Mouse (Mus musculus) midbrain, postnatal 0 days (tissue): ENCODE measurements around the gene Srpr. TPM values are rescaled to one million over a fixed set of nuclear protein-coding genes. Genes with fewer than 3 reads are reported as not detected.

Source experiments
- ATAC-seq: fragments of 200-750 bp; cut with Nextera tagmentation; 2 replicates; pipeline ENCODE4 v1.8.0; 2017; ENCODE audit warnings: moderate number of reproducible peaks, mild to moderate bottlenecking, moderate TSS enrichment, moderate library complexity; ENCODE audit not compliant: low FRiP score
- DNase-seq: peaks from one replicate; pipeline ENCODE4 v3.0.0-alpha.2; 2015; ENCODE audit warnings: low spot score
- H3K27ac ChIP-seq: fragments of 300-500 bp; sonication (generic); 2 replicates; pipeline ENCODE4 v1.5.1; 2014; ENCODE audit warnings: low read depth, mild to moderate bottlenecking, low read length, mixed read lengths
- H3K27me3 ChIP-seq: fragments of 300-500 bp; sonication (generic); 2 replicates; pipeline ENCODE4 v1.6.1; 2014; ENCODE audit warnings: low read length, control low read depth, mixed read lengths; ENCODE audit not compliant: insufficient read depth
- H3K36me3 ChIP-seq: fragments of 300-500 bp; sonication (generic); 2 replicates; pipeline ENCODE4 v1.6.1; 2014; ENCODE audit warnings: low read length, control low read depth, mixed read lengths; ENCODE audit not compliant: insufficient read depth
- H3K4me1 ChIP-seq: fragments of 300-500 bp; sonication (generic); 2 replicates; pipeline ENCODE4 v1.6.1; 2014; ENCODE audit warnings: mild to moderate bottlenecking, control low read depth, antibody characterized with exemption, low read length, mixed read lengths; ENCODE audit not compliant: insufficient read depth
- H3K4me2 ChIP-seq: fragments of 300-500 bp; sonication (generic); 2 replicates; pipeline ENCODE4 v1.6.1; 2014; ENCODE audit warnings: low read depth, mild to moderate bottlenecking, low read length, mixed read lengths; ENCODE audit not compliant: poor library complexity, severe bottlenecking
- H3K4me3 ChIP-seq: fragments of 300-500 bp; sonication (generic); 2 replicates; pipeline ENCODE4 v1.5.1; 2014; ENCODE audit warnings: low read depth, mild to moderate bottlenecking, low read length, moderate library complexity
- H3K9ac ChIP-seq: fragments of 300-500 bp; sonication (generic); replicated peaks from 2 replicates; pipeline ENCODE4 v1.6.1; 2014; ENCODE audit warnings: mild to moderate bottlenecking, low read length, moderate library complexity, mixed read lengths; ENCODE audit not compliant: poor library complexity, severe bottlenecking
- H3K9me3 ChIP-seq: fragments of 300-500 bp; sonication (generic); 2 replicates; pipeline ENCODE4 v1.6.1; 2016; ENCODE audit warnings: low read length, control low read depth
- CTCF ChIP-seq: IDR thresholded peaks from 2 replicates; pipeline ENCODE4 v1.5.1; 2016; ENCODE audit warnings: antibody characterized with exemption, mild to moderate bottlenecking
- WGBS: fragments of 180-500 bp; shearing (Covaris S2); extraction: QIAGEN DNeasy Blood & Tissue Kit; methylation state at CpG from one replicate; pipeline ENCODE4 v1.1.7; 2014; 5-methylcytosine and 5-hydroxymethylcytosine counted together
- polyA plus RNA-seq: library from polyadenylated mRNA; unstranded; fragments of >200 nt; fragmentation: Nextera tagmentation; extraction: Ambion mirVana; gene quantifications from 2 replicates; pipeline ENCODE4 v1.2.1, GENCODE M21; 2015
- total RNA-seq: library from RNA; depleted of rRNA; stranded (reverse); fragments of >200 nt; gene quantifications from 2 replicates; pipeline ENCODE4 v1.2.3, GENCODE M21; 2014

Srpr gene
- total and polyA plus RNA-seq, 2 experiments from 2014 or later = 39.6 to 61.0 TPM

GRCm38 (mm10) chr9:35170071-35170470 lies 29.9 kb upstream of the Srpr start:
- no peak overlapping the region for H3K27ac ChIP-seq
- DNase-seq (no peak), ATAC-seq (no peak)
- WGBS = 91% methylated on average over 7 of the region's 7 CpGs
- no peak overlapping the region for H3K4me2 ChIP-seq
- H3K4me1 ChIP-seq = peaks cover 4% of the 10 kb centered on the region
- no peaks in the 10 kb centered on the region for H3K9me3 ChIP-seq
- no peak for TF ChIP-seq CTCF
- no peaks in the 10 kb centered on the region for H3K27me3 ChIP-seq
- H3K4me3 ChIP-seq = no peak overlapping the region
- H3K9ac ChIP-seq = no peak overlapping the region
- H3K36me3 ChIP-seq = peaks cover 9% of the 10 kb centered on the region

- DNase-seq = no peak
- no peaks in the 10 kb centered on the region for H3K9me3 ChIP-seq
- H3K4me2 ChIP-seq = no peak overlapping the region
- H3K27ac ChIP-seq = no peak overlapping the region
- no peaks in the 10 kb centered on the region for H3K27me3 ChIP-seq
- H3K36me3 ChIP-seq = peaks cover 9% of the 10 kb centered on the region
- ATAC-seq = no peak
- TF ChIP-seq CTCF = no peak
- no peak overlapping the region for H3K4me3 ChIP-seq
- no peak overlapping the region for H3K9ac ChIP-seq
- 89% methylated on average over 1 of the region's 1 CpGs for WGBS
- H3K4me1 ChIP-seq = peaks cover 4% of the 10 kb centered on the region
Observed at GRCm38 (mm10) chr9:35173331-35173730, 26.6 kb upstream of the Srpr start.

- peak; percentile 61 for TF ChIP-seq CTCF
- DNase-seq = peak; percentile 95
- H3K4me1 ChIP-seq = peaks cover 4% of the 10 kb centered on the region
- H3K36me3 ChIP-seq = no peaks in the 10 kb centered on the region
- peak; percentile 96 for ATAC-seq
- peak within 1 kb of the TSS; percentile 82 for H3K27ac ChIP-seq
- peak within 1 kb of the TSS; percentile 47 for H3K4me3 ChIP-seq
- under 1% methylated on average over 38 of the region's 38 CpGs for WGBS
- no peaks in the 10 kb centered on the region for H3K27me3 ChIP-seq
- peak within 1 kb of the TSS; percentile 54 for H3K9ac ChIP-seq
- no peaks in the 10 kb centered on the region for H3K9me3 ChIP-seq
- peak within 1 kb of the TSS; percentile 59 for H3K4me2 ChIP-seq
Observed at GRCm38 (mm10) chr9:35175251-35176123, 24.5 kb upstream of the Srpr start, which contains the start of gene Dcps. Dcps (minus strand) TSS chr9:35176061.

GRCm38 (mm10) chr9:35176124-35176659 lies 23.8 kb upstream of the Srpr start:
- H3K9ac ChIP-seq = peak overlapping the region; percentile 54
- peak overlapping the region; percentile 82 for H3K27ac ChIP-seq
- DNase-seq (no peak), ATAC-seq (peak; percentile 29; the same call in 1 of the 2 replicates)
- WGBS = 45% methylated on average over 14 of the region's 14 CpGs
- TF ChIP-seq CTCF = no peak
- no peaks in the 10 kb centered on the region for H3K36me3 ChIP-seq
- peak overlapping the region; percentile 59 for H3K4me2 ChIP-seq
- H3K9me3 ChIP-seq = no peaks in the 10 kb centered on the region
- peak overlapping the region; percentile 47 for H3K4me3 ChIP-seq
- H3K4me1 ChIP-seq = peaks cover 4% of the 10 kb centered on the region
- no peaks in the 10 kb centered on the region for H3K27me3 ChIP-seq

GRCm38 (mm10) chr9:35182832-35183231 lies 17.1 kb upstream of the Srpr start:
- no peak for TF ChIP-seq CTCF
- WGBS = 82% methylated on average over 2 of the region's 2 CpGs
- H3K27me3 ChIP-seq = no peaks in the 10 kb centered on the region

GRCm38 (mm10) chr9:35183359-35183758 lies 16.6 kb upstream of the Srpr start:
- Histone ChIP-seq H3K9me3 (no peaks in the 10 kb centered on the region), H3K9ac (no peak overlapping the region), H3K27ac (no peak overlapping the region), H3K36me3 (no peaks in the 10 kb centered on the region), H3K4me2 (no peak overlapping the region), H3K4me1 (no peaks in the 10 kb centered on the region), H3K4me3 (no peak overlapping the region), H3K27me3 (no peaks in the 10 kb centered on the region)
- TF ChIP-seq CTCF = no peak
- no peak for ATAC-seq
- DNase-seq = no peak
- WGBS = 70% methylated on average over 5 of the region's 5 CpGs

More at GRCm38 (mm10) chr9:35182832-35183231, 17.1 kb upstream of the Srpr start:
- ATAC-seq (no peak), DNase-seq (no peak)
- Histone ChIP-seq H3K4me1 (no peaks in the 10 kb centered on the region), H3K36me3 (no peaks in the 10 kb centered on the region), H3K9me3 (no peaks in the 10 kb centered on the region), H3K4me3 (no peak overlapping the region), H3K4me2 (no peak overlapping the region), H3K27ac (no peak overlapping the region), H3K9ac (no peak overlapping the region)
